In the genomic region with DNA sequence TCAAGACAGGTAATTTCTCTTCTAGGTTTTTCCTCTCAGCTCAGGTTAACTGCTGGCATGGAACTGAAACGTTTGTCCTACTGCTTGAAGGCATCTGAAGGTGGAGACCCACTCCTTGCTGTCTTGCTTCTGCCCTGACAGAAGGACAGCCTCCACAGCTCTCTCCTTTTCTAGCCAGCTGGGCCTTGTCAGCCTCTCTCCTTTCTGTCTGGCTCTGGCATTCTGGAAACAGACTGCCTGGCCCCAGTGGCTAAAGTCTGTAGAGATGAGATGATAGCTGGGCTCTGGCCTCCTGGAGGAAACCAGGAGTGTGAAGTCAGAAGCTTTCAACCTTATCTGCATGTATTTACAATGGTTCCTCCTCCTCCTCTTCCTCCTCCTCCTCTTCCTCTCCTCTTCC, we compare ENCODE assay signal across 15 mouse cellular contexts. TPM values are rescaled to one million over a fixed set of nuclear protein-coding genes. Genes with fewer than 3 reads are reported as not detected.
DNase-seq lines count a peak whose midpoint lies in the region; ATAC-seq and TF ChIP-seq lines count a peak whose summit lies in the region.
"Had no signal": no experiment of that assay in that cellular context is flagged by ENCODE, and none has a peak within 500 bp of the region (broad histone marks: within the 10 kb centered on the region; RNA-seq: fewer than 3 reads in every experiment).

No protein-coding gene starts in this region.

- TF ChIP-seq CTCF in hindbrain, postnatal 0 days (IDR thresholded peaks at IDR 0.05; ENCODE audit: low read depth), result no peak

- DNase-seq in heart, postnatal 25 days (ENCODE audit: low spot score), result no peak
- no peak for DNase-seq in liver, embryonic 11.5 days (ENCODE audit: low spot score)
- no peak for DNase-seq in liver
- peak; percentile 49 to 54 for DNase-seq in heart, postnatal 10 days
- peak; percentile 50 for DNase-seq in lung, postnatal 14 days
- no peak for DNase-seq in hindbrain, postnatal 0 days (ENCODE audit: low spot score)
- DNase-seq in thymus, postnatal 25 days, result no peak
- DNase-seq: adrenal gland, postnatal 10 days; B cell, adult 2 months; cerebellum, adult 9-10 months; liver, embryonic 13.5 days had no signal

- no peaks in the 10 kb centered on the region for H3K9me3 ChIP-seq in heart, embryonic 13.5 days
- H3K9me3 ChIP-seq in liver, embryonic 11.5 days (ENCODE audit: control insufficient read depth, low read length), result no peaks in the 10 kb centered on the region
- H3K9me3 ChIP-seq in hindbrain, postnatal 0 days (ENCODE audit: low read length), result no peaks in the 10 kb centered on the region
- H3K9me3 ChIP-seq: liver, embryonic 13.5 days; midbrain, embryonic 10.5 days had no signal

- peak overlapping the region; percentile 71 for H3K9ac ChIP-seq in heart, embryonic 13.5 days
- no peak overlapping the region for H3K9ac ChIP-seq in liver, embryonic 11.5 days (ENCODE audit: low read depth, low read length)
- no peak overlapping the region for H3K9ac ChIP-seq in hindbrain, postnatal 0 days (replicated peaks; ENCODE audit: low read length)
- H3K9ac ChIP-seq: liver, embryonic 13.5 days had no signal

- ATAC-seq in heart, embryonic 13.5 days (ENCODE audit: extremely low read depth, insufficient number of reproducible peaks, low FRiP score, low TSS enrichment), result no peak
- ATAC-seq in liver, embryonic 11.5 days (replicated peaks; ENCODE audit: low FRiP score), result no peak
- ATAC-seq in hindbrain, postnatal 0 days, result no peak

- H3K36me3 ChIP-seq in heart, embryonic 13.5 days, result peaks cover 4% of the 10 kb centered on the region; the same call in 1 of the 2 replicates
- no peaks in the 10 kb centered on the region for H3K36me3 ChIP-seq in liver, embryonic 11.5 days (ENCODE audit: control insufficient read depth, insufficient read depth, low read length)
- no peaks in the 10 kb centered on the region for H3K36me3 ChIP-seq in hindbrain, postnatal 0 days (ENCODE audit: insufficient read depth, low read length)
- H3K36me3 ChIP-seq: liver, embryonic 13.5 days; midbrain, embryonic 10.5 days had no signal

- H3K27me3 ChIP-seq in heart, embryonic 13.5 days (replicated peaks), result no peaks in the 10 kb centered on the region
- H3K27me3 ChIP-seq in liver, embryonic 11.5 days (replicated peaks; ENCODE audit: control insufficient read depth, insufficient read depth, low read length), result no peaks in the 10 kb centered on the region
- no peaks in the 10 kb centered on the region for H3K27me3 ChIP-seq in hindbrain, postnatal 0 days (ENCODE audit: insufficient read depth, low read length)
- H3K27me3 ChIP-seq: liver, embryonic 13.5 days had no signal

- peak overlapping the region; percentile 79 for H3K27ac ChIP-seq in heart, embryonic 13.5 days (replicated peaks)
- H3K27ac ChIP-seq in liver, embryonic 11.5 days (ENCODE audit: low read depth, low read length), result peak overlapping the region; percentile 21; the same call in 1 of the 2 replicates
- no peak overlapping the region for H3K27ac ChIP-seq in hindbrain, postnatal 0 days
- H3K27ac ChIP-seq: liver, embryonic 13.5 days; midbrain, embryonic 10.5 days had no signal

- H3K4me2 ChIP-seq in heart, embryonic 13.5 days, result peak overlapping the region; percentile 18; the same call in 1 of the 2 replicates
- H3K4me2 ChIP-seq in liver, embryonic 11.5 days, result no peak overlapping the region
- H3K4me2 ChIP-seq in hindbrain, postnatal 0 days (ENCODE audit: low read depth, low read length), result no peak overlapping the region
- H3K4me2 ChIP-seq: liver, embryonic 13.5 days had no signal

- intact Hi-C loops in heart, postnatal 25 days (cut with DNase I), result no loop called here
- intact Hi-C loops in heart, postnatal 10 days (cut with DNase I), result no loop called here

- 0% methylated on average over 1 of the region's 1 CpGs for whole genome bisulfite sequencing in heart, embryonic 13.5 days
- WGBS in liver, embryonic 11.5 days, result 21% methylated on average over 1 of the region's 1 CpGs
- WGBS in hindbrain, postnatal 0 days, result 79% methylated on average over 1 of the region's 1 CpGs

- no peak overlapping the region for H3K4me3 ChIP-seq in heart, embryonic 13.5 days
- H3K4me3 ChIP-seq in liver, embryonic 11.5 days (ENCODE audit: low read depth, low read length), result no peak overlapping the region
- H3K4me3 ChIP-seq in hindbrain, postnatal 0 days (ENCODE audit: low read length), result no peak overlapping the region
- H3K4me3 ChIP-seq: erythroblast, embryonic 14.5 days; liver, embryonic 13.5 days; midbrain, embryonic 10.5 days; myocyte had no signal

- H3K4me1 ChIP-seq in heart, embryonic 13.5 days, result peaks cover 70% of the 10 kb centered on the region
- peaks cover 11% of the 10 kb centered on the region for H3K4me1 ChIP-seq in liver, embryonic 11.5 days (replicated peaks; ENCODE audit: control insufficient read depth, insufficient read depth, low read length)
- no peaks in the 10 kb centered on the region for H3K4me1 ChIP-seq in hindbrain, postnatal 0 days (ENCODE audit: insufficient read depth, low read length)

RNA-seq across cellular contexts. Expression of gene Oaz2, which starts 17.8 kb away (rescaled TPM):
- 249 and 267 TPM in 2 replicates for polyA plus RNA-seq in heart, embryonic 13.5 days (2015; fragmentation: Nextera tagmentation; extraction: Ambion mirVana)
- 100 to 1,000 TPM; 249 to 259 TPM for total RNA-seq in heart, postnatal 25 days (2021)
- polyA plus RNA-seq in liver, embryonic 11.5 days (2014; fragmentation: Nextera tagmentation; extraction: Ambion mirVana), result 119 and 123 TPM in 2 replicates
- total RNA-seq in heart, postnatal 10 days (2021), result 100 to 1,000 TPM; 269 to 276 TPM
- total RNA-seq in hindbrain, postnatal 0 days (2014; rRNA removed), result 274 and 284 TPM in 2 replicates
- 365 and 387 TPM in 2 replicates for polyA plus RNA-seq in hindbrain, postnatal 0 days (2015; fragmentation: Nextera tagmentation; extraction: Ambion mirVana)

RNA-seq across cellular contexts. Expression of gene Rbpms2, which starts 20.5 kb away (rescaled TPM):
- polyA plus RNA-seq in heart, embryonic 13.5 days (2015; fragmentation: Nextera tagmentation; extraction: Ambion mirVana), result 106 and 109 TPM in 2 replicates
- 10 to 100 TPM; 37.1 to 39.3 TPM for total RNA-seq in heart, postnatal 25 days (2021)
- polyA plus RNA-seq in liver, embryonic 11.5 days (2014; fragmentation: Nextera tagmentation; extraction: Ambion mirVana), result 34.8 and 36.5 TPM in 2 replicates
- 10 to 100 TPM; 54.4 to 57.7 TPM for total RNA-seq in heart, postnatal 10 days (2021)
- total RNA-seq in hindbrain, postnatal 0 days (2014; rRNA removed), result 3.3 and 5.9 TPM in 2 replicates
- polyA plus RNA-seq in hindbrain, postnatal 0 days (2015; fragmentation: Nextera tagmentation; extraction: Ambion mirVana), result 3.8 and 5.1 TPM in 2 replicates

Comparison
In these comparisons a context has a peak if more than half of its experiments do, and no peak if none do; other contexts are left out.
1. DNase-seq: peak in heart, postnatal 10 days (2 of 2) and lung, postnatal 14 days (single experiment); none in heart, postnatal 25 days (single experiment), liver, embryonic 11.5 days (single experiment), liver (single experiment), hindbrain, postnatal 0 days (single experiment) and thymus, postnatal 25 days (single experiment).